Mouse (Mus musculus): Measurements from ENCODE around the gene Prpf6.
A peak's percentile ranks its signal among the peaks of the same experiment; 100 is the strongest.

Prpf6 gene

DNA sequence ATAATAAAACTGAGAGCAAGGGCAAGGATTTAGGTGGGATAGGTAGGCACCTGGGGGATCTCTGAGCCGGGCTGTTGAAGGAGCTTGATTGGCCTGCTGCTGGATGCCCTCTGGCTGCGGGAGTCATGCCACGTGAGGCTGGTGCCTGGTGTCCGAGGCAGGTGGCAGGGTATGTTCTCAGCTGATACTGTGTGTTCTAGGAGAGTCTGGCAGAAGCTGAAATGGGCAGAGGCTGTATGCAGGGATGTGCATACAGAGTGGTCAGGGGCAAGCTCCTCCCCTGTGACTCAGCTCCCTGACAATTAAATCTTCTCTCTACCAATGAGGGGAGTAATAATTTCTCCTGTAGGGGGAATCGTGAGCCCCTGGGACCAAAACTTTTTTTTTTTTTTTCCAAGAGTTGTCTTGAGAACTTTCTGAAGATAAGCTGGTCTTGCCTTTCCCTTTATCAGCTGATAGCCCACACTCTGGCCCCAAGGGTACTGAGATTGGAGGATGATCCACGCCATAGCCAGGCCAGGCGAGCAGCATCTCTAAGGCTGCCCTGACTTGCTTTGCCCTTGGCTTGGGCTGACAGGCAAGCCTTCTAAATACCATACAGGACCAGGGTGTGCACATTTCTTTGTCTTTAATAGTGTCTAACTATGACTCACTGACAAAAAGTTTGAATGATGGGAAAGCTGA, 5.9 kb downstream of the Prpf6 start:
- peak; percentile 85 for DNase-seq (ENCODE audit: low read depth)

DNA sequence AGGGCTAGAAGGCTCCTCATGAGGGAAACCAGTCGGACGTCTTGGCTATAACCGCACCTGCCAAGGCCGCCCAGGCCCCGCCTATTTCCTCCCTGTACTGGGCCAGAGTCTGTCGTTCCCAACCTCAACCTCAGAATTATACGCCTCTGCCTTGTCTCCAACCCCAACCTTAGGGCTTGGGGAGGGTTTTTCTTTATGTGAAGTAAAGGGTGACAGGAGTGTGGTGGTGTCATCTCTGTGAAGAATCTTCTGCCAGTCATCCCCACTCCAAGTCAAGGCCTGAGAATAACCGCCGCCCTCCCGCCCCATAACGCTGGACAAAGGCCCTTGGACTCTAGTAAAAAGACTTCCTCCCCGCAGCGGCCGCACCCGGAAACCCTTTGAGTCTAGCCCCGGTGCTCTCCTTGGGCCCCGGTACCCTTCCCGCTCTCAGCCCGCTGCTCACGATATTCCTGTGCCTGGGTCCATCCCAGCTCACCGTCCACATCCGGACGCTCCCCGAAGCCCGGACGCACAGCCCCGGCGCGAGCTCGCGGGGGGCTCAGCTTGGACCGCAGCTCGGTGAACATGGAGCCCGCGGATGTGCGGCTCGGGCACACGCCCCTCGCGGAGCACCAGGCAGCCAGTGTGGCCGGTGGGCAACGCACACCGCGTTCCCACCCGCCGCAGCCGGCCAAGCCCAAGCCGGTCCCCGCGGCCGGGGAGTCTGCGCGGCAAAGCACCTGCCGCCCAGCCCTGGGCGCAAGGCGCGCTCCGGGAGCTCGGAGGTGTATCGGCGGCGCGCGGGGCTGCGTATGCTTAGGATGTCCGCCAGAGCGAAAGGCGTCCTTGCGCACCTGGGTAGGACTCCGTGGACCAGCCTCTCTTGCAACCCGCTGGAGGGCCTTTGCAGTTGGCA, 7.0 kb downstream of the Prpf6 start, which contains the start of gene Samd10:
TSS of gene Samd10 (minus strand) at position 759 of the 898 bp plus-strand sequence.
- DNase-seq (ENCODE audit: low read depth) = no peak

DNA sequence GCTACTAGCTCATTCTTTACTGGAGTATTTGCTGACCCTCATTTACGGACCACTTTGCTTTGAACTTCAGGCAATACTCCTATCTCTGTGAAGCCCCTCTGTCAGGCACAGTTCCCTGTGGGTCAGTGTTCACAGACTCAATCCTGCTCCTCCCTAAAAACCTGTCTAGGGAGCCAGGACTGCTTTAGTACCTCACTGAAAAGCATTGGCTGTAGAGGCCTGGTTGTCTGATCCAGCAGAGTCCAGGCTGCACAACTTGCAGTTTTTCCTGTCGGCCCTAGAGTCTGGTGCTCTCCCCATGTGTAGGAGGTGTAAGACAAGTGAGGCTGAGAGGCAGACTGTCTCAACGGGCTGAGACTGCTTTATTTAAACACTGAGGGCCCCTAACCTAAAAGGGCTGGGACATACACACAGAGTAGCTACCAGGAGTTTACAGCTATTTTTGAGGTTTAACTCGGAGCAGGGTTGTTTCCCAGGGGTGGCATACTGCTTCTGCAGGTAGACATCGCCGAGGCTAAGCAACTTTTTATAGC, 8.6 kb downstream of the Prpf6 start:
- DNase-seq (ENCODE audit: low read depth) = no peak

DNA sequence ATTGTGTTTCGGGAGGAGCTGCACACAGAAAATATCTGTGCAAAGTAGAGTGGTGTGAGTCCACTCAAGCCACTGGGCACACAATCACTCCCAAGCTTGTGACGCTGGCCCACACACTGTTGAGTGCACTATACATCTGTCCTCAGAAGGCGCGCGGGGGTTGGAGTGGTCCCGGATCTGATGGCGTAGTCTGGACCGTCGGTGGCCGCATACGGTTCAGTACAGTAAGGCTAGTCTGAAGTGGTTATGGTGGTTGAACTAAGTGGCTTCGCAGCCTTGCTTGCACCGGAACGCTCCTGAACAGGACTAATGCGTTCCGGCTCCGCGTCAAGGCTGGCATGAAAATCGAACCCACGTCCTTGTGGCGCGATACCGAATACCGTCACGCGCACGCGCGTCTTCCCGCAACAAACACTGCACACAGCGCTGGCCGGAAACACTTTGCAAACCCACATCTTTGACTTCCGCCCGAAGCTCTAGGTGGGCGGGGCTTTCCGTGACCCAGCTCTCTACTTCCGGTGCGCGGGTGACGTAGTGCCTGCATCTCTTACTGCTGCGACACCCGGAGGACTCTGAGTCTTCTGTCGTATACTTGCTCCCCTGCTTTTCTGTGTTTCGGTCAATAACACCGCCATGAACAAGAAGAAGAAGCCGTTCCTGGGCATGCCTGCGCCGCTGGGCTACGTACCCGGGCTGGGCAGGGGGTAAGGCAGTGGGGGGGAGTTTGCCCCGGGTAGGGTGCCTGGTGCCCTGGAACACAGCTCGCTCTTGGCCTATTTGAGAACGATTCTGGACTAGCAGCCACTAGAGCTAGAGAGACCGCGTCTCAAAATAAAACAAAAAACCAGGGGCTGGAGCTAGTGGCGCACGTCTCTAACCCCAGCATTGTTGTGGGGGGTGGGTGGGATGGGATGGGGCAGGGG, 9.4 kb downstream of the Prpf6 start:
- peak; percentile 98 for DNase-seq (ENCODE audit: low read depth)

DNA sequence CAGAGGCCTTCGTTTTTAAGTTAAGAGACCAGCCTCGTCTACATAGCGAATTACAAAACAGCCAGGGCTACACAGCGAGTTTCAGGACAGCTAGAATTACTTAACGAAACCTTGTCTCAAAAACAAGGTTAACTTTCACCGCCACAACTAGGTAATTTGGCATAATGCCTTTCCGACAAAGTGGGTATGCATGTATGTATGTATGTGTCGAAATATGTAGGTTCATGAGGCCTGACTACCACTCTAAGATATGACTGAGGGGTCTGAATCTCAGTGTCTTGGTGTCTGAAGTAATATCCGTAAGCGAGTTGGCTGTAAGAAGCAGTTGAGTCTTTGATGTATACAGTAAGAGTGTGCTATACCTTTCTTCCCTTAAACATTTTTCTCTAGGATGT, 10.1 kb downstream of the Prpf6 start:
- no peak for DNase-seq (ENCODE audit: low read depth)

DNA sequence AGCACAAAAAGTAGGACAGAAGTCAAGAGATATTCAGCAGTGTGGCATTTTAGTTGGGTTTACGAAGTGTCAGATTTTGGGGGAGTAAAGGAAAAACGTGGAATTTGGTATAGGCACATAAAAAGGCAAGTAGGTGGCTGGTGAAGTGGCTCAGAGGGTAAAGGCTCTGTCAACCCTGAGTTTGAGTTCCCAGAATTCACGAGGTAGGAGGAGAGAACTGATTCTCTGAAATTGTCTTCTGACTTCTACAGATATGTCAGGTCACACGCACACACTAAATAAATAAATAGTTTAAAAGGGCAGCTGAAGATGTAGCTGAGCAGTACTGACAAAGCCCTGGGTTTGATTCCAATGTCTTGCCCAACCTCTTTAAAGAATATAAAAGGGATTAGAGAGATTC, 10.7 kb downstream of the Prpf6 start:
- no peak for DNase-seq (ENCODE audit: low read depth)

DNA sequence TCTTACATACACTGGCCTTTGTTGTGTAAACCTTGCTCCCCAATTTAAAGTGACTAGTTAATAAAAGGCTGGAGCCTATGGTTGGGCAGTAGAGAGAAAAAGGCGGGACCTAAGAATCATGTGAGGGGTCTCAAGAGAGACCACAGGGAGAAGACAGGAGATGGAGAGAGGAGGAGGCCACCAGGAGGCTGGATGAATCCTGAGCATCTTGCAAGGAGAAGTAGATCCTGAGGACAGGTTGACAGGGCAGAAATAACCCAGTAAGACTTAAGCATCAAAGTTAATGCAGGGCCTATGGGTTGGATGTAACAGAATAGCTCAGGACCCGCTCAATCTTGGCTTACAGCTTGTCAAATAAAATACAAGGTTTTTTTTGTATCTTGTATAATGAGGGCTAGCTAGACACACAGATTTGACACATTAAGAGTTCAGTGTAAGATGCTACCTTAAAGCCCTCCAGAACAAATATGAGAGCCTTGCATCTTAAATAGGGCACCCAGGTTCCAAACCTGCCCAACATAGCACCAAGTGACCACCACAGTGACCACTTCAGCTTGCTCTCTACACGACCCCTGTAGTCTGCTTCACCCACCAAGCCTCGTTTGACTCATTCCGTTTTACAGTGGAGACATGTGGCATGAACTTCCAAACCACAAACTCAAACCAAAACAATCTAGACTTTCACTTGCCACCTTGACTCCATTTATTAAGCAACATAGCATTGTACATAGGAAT, 27.3 kb downstream of the Prpf6 start:
- no peak for DNase-seq (ENCODE audit: low read depth)

DNA sequence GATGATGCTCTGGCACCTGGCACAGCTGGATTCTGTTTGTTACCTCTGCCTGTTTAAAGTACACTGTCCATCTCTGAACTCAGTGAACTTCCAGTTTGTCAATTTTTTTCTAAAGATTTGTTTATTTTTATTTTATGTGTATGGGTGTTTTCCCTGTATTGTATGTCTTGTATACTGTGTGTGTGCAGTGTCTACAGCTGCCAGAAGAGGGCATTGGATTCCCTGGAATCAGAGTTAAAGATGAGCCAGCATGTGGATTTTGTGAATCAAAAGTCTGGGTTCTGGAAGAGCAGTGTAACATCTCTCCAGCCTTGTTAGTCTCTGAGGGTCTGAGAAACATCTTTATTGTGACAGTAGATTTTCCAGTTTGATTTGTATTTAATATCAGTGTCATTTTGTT, 31.7 kb downstream of the Prpf6 start:
- peak; percentile 50 for DNase-seq (ENCODE audit: low read depth)

DNA sequence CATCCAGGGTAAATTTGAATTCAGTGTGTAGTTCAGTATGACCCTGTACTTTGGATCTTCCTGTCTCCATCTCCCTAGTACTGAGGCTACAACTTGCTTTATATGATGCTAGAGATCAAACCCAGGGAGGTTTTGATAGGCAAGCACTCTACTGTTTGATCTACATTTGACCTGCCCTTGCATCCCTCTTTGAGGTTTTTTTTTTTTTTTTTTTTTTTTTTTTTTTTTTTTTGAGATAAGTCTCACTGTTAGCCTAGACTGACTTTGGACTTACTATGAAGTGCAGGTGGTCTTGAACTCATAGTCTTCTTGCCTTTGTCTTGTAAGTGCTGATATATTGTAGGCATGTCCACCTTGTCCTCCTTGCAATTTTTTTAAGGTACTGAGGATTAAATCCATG, 36.8 kb downstream of the Prpf6 start:
- no peak for DNase-seq (ENCODE audit: low read depth)

DNA sequence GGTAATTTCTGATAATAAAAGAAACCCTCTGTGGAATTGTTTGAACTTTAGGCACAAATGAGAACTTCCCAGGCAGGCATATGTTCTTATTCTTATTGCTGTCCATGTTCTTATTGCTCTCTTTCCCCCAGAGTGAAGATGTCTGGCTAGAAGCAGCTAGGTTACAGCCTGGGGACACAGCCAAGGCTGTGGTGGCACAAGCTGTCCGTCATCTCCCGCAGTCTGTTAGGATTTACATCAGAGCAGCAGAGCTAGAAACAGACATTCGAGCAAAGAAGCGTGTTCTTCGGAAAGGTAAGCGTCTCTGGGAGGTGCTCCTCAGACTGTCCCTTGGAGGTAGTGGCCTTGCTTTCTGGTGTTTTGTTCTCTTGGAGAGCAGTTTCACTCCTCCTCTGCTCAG, 41.0 kb downstream of the Prpf6 start:
- DNase-seq (ENCODE audit: low read depth) = no peak

DNA sequence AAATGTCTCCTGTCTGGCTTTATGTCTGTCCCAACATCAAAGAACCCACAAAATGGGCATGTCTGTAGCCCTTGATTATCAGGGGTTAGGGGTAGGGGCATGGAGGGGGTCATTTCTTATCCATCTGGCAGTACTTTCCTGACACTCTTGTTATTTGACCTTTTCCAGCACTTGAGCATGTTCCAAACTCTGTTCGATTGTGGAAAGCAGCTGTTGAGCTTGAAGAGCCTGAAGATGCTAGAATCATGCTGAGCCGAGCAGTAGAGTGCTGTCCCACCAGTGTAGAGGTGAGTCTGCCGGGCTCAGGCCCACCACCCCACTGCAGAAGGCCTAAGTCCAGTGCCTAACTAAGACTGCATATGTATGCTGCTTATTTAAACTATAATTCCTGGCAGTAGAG, 44.2 kb downstream of the Prpf6 start:
- DNase-seq (ENCODE audit: low read depth) = no peak

DNA sequence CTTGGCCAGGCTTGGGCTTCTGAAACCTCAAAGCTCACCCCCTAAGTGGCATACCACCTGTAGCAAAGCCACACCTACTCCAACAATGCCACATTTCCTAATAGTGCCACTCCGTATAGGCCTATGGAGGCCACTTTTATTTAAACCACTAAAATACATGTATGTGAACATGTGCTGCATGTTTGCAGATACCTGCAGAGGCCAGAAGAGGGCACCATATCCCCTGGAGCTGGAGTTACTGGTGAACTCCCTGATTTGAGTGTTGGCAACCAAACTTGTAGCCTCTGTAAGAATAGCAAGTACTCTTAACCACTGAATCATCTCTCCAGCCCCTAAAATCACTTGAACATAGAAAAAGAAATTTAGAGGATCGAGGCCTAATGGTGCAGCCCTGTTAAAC, 52.7 kb downstream of the Prpf6 start:
- peak; percentile 79 for DNase-seq (ENCODE audit: low read depth)

DNA sequence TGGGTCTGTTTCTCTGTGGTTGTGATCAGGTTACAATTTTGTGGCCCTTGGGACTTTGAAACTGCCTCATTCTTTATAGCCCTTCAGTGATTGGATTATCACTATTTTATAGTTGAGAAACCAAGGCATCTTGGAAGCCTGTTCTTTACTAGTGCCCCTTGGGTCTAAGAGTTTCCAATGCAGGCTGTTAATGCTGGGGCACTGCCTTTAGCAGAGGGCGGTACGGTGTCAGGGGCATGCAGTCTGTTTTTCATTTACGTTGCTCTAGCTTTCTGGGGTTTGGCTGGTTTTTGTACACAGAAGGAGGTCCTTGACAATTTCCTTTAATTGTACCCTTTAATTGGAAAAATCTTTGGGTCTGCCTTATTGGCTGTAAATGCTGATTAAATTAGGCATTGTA, 54.0 kb downstream of the Prpf6 start:
- DNase-seq (ENCODE audit: low read depth) = no peak

DNA sequence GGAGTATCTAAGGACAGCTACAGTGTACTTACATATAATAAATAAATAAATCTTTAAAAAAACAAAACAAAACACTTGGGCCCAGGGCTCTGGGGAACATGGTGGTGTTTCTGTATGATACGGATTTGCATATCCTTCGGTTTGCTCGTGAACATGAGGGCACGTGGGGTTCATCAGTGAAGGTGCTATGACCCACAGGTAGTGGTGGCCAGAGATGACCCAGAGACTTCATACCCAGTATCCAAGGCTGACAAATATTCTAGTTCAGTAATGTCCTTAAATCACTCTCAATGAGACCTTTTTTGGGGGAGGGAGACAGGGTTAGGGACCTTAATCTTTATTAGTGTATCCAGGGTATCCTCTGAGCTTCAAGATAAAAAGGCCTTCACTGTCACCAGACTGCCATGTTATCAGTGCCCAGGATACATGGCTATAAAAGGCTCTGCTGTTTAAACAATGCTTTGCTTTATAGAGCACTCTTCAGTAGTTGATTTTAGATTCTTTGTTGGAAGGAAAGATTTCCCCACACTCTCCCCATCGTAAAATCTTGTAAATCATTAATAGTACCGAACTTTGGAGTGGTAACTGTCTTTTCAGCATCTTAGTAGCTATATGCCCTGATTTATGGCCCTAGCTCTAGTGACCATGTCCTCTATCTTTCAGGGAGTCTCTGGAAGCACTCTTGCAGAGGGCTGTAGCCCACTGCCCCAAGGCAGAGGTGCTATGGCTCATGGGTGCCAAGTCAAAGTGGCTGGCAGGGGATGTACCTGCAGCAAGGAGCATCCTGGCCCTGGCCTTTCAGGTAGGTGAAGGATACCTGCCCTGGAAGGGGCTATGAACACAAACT, 55.2 kb downstream of the Prpf6 start:
- DNase-seq (ENCODE audit: low read depth) = no peak

DNA sequence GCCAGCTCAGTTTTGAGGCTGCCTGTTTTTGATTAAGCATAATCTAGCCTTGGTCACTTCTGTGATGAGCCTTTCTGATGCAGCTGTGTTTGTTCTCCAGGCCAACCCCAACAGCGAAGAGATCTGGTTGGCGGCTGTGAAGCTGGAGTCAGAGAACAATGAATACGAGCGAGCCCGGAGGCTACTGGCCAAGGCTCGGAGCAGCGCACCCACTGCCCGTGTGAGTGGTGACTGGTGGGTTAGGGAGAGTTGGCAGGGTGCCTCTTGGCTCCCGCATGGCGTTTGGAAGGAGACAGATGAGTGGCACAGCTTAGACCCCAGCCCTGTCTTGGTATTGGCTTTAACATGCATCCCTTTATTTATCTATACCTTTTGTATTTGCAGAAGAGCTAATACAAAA, 57.3 kb downstream of the Prpf6 start:
- DNase-seq (ENCODE audit: low read depth) = no peak

DNA sequence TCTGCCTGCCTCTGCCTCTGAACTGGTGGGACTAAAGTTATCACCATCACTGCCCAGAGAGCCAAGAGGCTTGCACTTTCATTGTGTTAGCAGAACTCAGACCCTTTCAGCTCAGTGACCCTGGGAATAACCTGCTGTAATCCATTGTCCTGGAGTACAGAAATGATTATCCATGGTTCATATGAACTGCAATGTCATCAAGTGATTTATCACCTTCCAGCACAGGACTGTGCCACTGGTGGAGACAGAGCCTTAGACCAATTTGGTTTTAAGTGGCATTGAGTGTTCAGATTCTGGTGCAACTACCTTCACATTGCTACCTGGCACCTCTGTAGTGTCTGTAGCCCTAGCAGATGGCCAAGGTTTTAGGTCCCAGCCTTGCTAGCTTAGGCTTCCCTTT, 61.4 kb downstream of the Prpf6 start:
- DNase-seq (ENCODE audit: low read depth) = no peak

DNA sequence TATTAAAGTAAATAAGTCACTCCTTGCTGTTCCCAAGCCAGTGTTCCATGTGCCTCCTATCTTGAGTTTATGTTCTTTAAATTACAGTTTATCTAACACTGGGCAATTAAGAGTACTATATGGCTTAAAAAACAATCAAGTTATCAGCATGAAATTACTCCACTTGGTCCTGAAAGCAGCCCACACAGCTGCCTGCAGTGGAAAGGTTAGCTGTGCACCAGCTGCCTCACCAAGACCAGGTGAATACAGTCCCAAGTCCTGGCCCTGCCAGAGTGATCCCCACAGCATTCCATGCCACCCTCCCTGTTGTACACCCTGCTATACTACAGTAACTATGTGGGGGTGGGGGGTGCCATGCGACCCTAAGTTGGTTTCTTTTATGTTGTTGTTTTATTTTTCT, 61.9 kb downstream of the Prpf6 start:
- DNase-seq (ENCODE audit: low read depth) = no peak

DNA sequence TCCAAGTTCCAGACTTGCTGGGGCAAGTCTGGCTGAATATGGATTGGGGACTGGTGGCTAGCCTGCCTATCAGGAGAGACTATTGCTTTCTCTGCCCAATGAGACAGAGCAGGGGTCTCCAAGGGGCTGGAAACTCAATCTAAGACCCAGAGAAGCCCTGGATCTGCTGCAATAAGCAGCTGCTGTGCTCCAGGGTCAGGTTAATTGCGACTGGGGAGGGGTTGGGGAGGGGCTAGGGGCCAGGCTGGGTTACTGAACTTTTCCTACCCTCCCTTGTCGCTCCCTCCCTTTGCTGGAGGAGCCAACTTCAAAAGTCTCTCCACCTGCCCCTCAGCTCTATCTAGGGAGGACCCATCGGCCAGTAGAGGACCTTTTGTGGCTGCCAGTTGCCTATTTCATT, 65.1 kb downstream of the Prpf6 start, which contains the start of gene Gm29797:
TSS of gene Gm29797 (plus strand) at position 301 of the 400 bp plus-strand sequence.
- DNase-seq (ENCODE audit: low read depth) = no peak

DNA sequence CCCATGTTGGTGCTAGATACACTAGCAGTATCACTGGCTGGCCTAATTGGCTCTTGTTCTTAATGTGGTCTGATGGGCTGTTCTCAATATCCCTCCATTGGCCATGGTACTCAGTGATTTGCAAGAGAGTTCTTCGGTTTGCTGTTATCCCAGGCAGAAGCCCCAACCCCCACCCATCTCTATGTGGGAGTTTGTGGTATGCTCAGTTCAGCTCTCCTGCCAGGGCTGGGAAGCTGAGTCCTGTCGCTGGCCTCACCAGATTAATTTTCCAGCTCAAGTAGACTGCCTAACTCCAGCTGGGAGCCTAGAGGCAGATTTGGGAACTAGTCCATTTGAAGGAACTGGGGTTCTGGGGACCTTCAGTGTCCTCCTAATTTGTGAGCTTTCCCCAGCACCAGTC, 65.8 kb downstream of the Prpf6 start:
- DNase-seq (ENCODE audit: low read depth) = no peak

DNA sequence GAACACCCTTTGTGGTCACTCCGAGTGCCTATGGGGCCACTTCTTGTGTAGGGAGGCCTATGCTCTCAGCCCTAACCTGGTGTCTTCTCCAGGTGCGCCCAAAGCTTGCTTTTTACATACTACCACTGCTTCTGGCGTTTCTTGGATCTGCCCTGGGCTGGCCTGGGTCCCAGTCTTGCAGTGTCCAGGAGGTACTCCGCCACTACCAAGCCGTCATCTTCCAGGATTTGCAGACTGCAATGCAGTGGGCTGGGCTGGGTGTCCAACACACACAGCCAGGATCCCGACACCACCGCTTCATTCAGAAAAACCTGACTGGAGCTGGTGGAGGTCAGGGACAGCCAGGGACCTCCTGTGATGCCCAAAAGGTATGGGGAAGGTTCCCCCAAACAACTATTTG, 66.9 kb downstream of the Prpf6 start:
- no peak for DNase-seq (ENCODE audit: low read depth)

Measured in NIH3T3 (cell line).